Mouse (Mus musculus) liver, embryonic 12.5 days (tissue): Measurements from ENCODE around the gene Ryr2. TPM values are rescaled to one million over a fixed set of nuclear protein-coding genes. Genes with fewer than 3 reads are reported as not detected.

ENCODE experiments used
- ATAC-seq: fragments of 200-750 bp; cut with Nextera tagmentation; 2 replicates; pipeline ENCODE4 v1.8.0; 2017; ENCODE audit warnings: moderate number of reproducible peaks, mild to moderate bottlenecking, moderate library complexity
- H3K27ac ChIP-seq: fragments of 300-500 bp; sonication (generic); 2 replicates; pipeline ENCODE4 v1.5.1; 2016; ENCODE audit warnings: mild to moderate bottlenecking
- H3K27me3 ChIP-seq: fragments of 300-500 bp; sonication (generic); replicated peaks from 2 replicates; pipeline ENCODE4 v1.6.1; 2016; ENCODE audit warnings: mild to moderate bottlenecking, moderate library complexity
- H3K36me3 ChIP-seq: fragments of 300-500 bp; sonication (generic); 2 replicates; pipeline ENCODE4 v1.6.1; 2016; ENCODE audit warnings: mild to moderate bottlenecking, moderate library complexity
- H3K4me1 ChIP-seq: fragments of 300-500 bp; sonication (generic); 2 replicates; pipeline ENCODE4 v1.6.1; 2016
- H3K4me2 ChIP-seq: fragments of 300-500 bp; sonication (generic); 2 replicates; pipeline ENCODE4 v1.6.1; 2016; ENCODE audit warnings: mild to moderate bottlenecking, moderate library complexity
- H3K4me3 ChIP-seq: fragments of 300-500 bp; sonication (generic); 2 replicates; pipeline ENCODE4 v1.5.1; 2016; ENCODE audit warnings: mild to moderate bottlenecking, moderate library complexity
- H3K9ac ChIP-seq: fragments of 300-500 bp; sonication (generic); 2 replicates; pipeline ENCODE4 v1.6.1; 2016; ENCODE audit warnings: mild to moderate bottlenecking, moderate library complexity
- H3K9me3 ChIP-seq: fragments of 300-500 bp; sonication (generic); replicated peaks from 2 replicates; pipeline ENCODE4 v1.6.1; 2016; ENCODE audit warnings: mild to moderate bottlenecking, moderate library complexity
- WGBS: fragments of 180-500 bp; shearing (Covaris S2); methylation state at CpG from one replicate; pipeline ENCODE4 v1.1.7; 2016; ENCODE audit not compliant: insufficient replicate concordance; 5-methylcytosine and 5-hydroxymethylcytosine counted together
- polyA plus RNA-seq: library from polyadenylated mRNA; unstranded; fragments of >200 nt; fragmentation: Nextera tagmentation; extraction: Ambion mirVana; gene quantifications from 2 replicates; pipeline ENCODE4 v1.2.1, GENCODE M21; 2016

Gene Ryr2
- polyA plus RNA-seq, 1 experiment from 2014 or later = 0.62 TPM

DNA sequence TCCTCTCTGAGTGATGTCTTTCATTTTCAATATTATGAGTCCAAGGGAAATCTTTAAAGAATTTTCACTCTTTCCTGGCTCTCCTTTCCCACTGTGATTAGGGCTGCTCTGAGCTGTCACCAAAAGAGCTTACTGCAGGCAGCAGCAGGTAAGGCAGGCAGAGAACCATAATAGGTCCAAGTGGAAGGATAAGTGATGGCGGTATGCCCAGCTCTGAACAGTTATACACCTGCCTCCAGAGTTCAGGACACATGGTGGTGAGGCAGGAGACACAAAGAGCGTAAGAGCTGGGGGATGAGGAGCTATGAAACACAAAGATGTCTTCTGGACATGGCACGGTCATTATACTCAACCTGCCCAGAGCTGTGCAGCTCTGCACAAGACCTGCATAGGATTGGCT lies 215.0 kb downstream of the Ryr2 start:
- Histone ChIP-seq H3K27ac (no peak overlapping the region), H3K36me3 (no peaks in the 10 kb centered on the region), H3K27me3 (no peaks in the 10 kb centered on the region), H3K9ac (no peak overlapping the region), H3K4me2 (no peak overlapping the region), H3K9me3 (no peaks in the 10 kb centered on the region), H3K4me1 (no peaks in the 10 kb centered on the region), H3K4me3 (no peak overlapping the region)
- WGBS = 71% methylated on average over 3 of the region's 3 CpGs
- no peak for ATAC-seq

DNA sequence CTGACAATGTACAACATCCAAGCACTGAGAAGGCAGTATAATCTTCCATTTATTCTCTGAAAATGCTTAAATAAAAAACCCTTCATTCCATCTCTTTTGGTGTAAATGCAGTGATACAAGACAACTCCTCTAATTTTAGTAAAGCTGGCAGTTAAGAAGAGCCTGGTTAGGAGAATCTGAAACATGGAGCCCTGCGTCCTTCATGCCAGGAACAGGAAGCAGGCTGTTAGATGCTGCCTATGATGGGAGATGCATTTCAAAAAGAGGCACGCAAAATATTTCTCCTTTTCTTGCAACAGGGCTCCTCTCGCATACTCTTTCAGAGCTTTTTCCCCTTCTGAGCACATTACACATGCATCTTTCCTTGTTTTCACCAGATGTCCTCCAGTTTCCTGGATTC lies 215.6 kb downstream of the Ryr2 start:
- WGBS = 58% methylated on average over 3 of the region's 3 CpGs
- Histone ChIP-seq H3K4me2 (no peak overlapping the region), H3K9me3 (no peaks in the 10 kb centered on the region), H3K4me3 (no peak overlapping the region), H3K4me1 (no peaks in the 10 kb centered on the region), H3K27me3 (no peaks in the 10 kb centered on the region), H3K36me3 (no peaks in the 10 kb centered on the region), H3K9ac (no peak overlapping the region), H3K27ac (no peak overlapping the region)
- no peak for ATAC-seq

DNA sequence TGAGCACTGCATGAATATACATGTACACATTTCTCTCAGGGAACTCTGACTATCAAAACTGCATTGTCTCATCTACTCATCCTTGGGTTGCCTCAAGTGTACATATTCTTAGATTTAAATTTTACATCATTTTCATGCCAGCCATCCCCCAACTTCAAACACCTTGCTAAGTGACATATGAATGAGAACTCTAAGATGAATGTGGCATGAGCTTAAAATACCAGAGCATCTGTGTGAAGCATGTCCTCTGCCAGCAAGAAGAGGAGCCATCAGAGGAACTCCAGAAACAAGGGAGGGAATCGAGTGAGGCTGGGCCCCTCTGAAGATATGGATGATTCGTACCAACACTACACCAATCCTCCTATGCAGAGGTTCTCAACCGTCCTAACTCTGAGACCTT lies 222.6 kb downstream of the Ryr2 start:
- Histone ChIP-seq H3K27me3 (no peaks in the 10 kb centered on the region), H3K4me3 (no peak overlapping the region), H3K9me3 (no peaks in the 10 kb centered on the region), H3K9ac (no peak overlapping the region), H3K36me3 (no peaks in the 10 kb centered on the region), H3K4me1 (no peaks in the 10 kb centered on the region), H3K4me2 (no peak overlapping the region), H3K27ac (no peak overlapping the region)
- no peak for ATAC-seq
- 61% methylated on average over 3 of the region's 3 CpGs for WGBS

DNA sequence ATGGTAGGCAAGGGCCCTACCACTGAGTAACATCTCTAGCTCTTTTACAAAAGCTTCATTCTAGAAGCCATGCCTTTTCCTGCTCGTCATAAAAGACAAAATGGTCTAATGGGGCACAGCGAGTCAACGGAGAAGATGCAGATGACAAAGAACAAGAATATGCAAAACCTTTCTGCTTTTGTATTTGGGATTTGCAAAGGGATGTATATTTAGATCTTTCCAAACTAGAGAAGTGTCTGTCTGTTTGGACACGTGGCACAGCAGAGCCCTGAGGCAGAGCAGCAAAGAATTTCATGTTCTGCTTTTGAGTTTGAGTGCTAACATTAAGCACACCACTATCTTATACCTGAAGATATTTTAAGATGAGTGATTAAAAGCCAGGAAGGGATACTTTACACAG lies 224.4 kb downstream of the Ryr2 start:
- Histone ChIP-seq H3K9ac (no peak overlapping the region), H3K36me3 (no peaks in the 10 kb centered on the region), H3K4me3 (no peak overlapping the region), H3K27me3 (no peaks in the 10 kb centered on the region), H3K4me1 (no peaks in the 10 kb centered on the region), H3K27ac (no peak overlapping the region), H3K4me2 (no peak overlapping the region), H3K9me3 (no peaks in the 10 kb centered on the region)
- WGBS = 70% methylated on average over 4 of the region's 4 CpGs
- no peak for ATAC-seq

DNA sequence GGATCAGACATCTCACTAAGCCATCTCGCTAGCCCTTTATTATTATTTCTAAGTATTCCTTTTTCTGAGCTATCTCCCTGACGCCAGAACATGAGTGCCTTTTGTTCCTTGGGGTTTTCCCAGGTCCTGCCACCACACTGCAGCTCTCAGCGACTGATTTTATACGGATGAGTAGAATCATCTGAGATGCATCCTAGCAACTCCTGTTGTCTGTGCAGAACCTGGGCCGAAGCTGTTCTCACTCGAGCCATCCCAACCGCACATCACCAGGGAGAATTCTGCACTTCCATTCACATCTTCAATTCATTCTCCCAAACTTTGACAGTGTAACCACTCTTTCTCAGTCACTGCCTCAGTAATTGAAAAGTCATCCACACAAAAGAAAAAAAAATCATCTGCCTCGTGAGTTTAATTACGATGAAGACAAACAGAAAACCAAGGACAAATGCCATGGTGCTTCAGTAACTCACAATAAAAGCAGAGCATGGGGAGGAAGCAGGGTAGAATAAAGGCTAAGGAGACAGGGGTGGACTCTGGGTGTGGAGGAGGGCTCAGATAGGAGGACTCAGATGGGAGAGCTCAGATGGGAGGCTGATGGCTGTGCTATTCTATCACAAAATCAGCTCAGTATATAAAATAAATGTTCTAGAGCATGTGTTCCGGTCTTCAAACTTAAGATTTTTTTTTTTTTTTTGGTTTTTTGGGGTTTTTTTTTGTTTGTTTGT lies 226.1 kb downstream of the Ryr2 start:
- ATAC-seq = no peak

DNA sequence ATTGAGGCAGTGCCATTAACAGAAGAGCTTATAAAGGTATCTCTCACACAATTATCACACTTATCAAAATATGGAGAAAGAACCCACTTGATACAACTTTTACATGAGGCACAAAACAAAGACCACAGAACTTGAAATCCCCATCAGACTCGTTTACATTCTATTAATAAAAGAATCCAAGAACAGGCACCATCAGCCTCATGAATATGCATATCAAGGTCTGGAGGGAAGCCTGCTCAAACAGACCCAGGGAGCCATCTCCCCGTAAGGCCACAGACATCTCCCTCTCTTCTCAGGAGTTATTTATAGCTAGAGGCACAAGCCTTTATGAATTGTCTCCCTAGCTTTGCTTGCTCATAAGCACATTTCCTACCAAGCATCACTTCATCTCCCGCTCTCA lies 227.7 kb downstream of the Ryr2 start:
- H3K9me3 ChIP-seq = no peaks in the 10 kb centered on the region
- H3K4me1 ChIP-seq = no peaks in the 10 kb centered on the region
- H3K27ac ChIP-seq = no peak overlapping the region
- WGBS = 66% methylated on average over 3 of the region's 3 CpGs
- no peaks in the 10 kb centered on the region for H3K27me3 ChIP-seq
- no peak overlapping the region for H3K9ac ChIP-seq
- ATAC-seq = no peak
- no peak overlapping the region for H3K4me2 ChIP-seq
- H3K36me3 ChIP-seq = no peaks in the 10 kb centered on the region
- no peak overlapping the region for H3K4me3 ChIP-seq

More for the DNA sequence above, 226.1 kb downstream of the Ryr2 start:
- Histone ChIP-seq H3K9me3 (no peaks in the 10 kb centered on the region), H3K36me3 (no peaks in the 10 kb centered on the region), H3K4me2 (no peak overlapping the region), H3K27me3 (no peaks in the 10 kb centered on the region), H3K4me3 (no peak overlapping the region), H3K4me1 (no peaks in the 10 kb centered on the region), H3K9ac (no peak overlapping the region), H3K27ac (no peak overlapping the region)
- 72% methylated on average over 10 of the region's 10 CpGs for WGBS

DNA sequence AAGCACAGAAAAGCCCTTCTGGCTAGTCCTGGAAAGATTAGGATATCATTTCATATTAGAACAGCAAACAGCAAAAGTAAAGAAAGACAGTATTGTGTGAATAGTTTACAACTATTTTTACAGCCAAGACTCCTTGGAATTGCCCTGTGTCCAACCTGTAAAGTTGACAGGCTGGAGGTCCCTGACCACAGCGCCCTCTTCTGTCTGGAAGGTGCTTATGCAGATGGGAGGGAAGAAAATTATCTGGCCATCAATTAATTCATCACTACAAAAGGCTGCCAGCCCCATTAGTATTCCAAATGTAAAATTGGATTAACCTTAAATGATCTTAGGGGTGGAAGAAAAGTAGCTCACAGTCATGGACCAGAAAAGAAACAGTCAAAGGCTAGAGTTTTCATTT lies 231.9 kb downstream of the Ryr2 start:
- Histone ChIP-seq H3K4me1 (no peaks in the 10 kb centered on the region), H3K4me2 (no peak overlapping the region), H3K9ac (no peak overlapping the region), H3K36me3 (no peaks in the 10 kb centered on the region), H3K27ac (no peak overlapping the region), H3K9me3 (no peaks in the 10 kb centered on the region), H3K27me3 (no peaks in the 10 kb centered on the region), H3K4me3 (no peak overlapping the region)
- no peak for ATAC-seq
- 0% methylated on average over 1 of the region's 1 CpGs for WGBS

DNA sequence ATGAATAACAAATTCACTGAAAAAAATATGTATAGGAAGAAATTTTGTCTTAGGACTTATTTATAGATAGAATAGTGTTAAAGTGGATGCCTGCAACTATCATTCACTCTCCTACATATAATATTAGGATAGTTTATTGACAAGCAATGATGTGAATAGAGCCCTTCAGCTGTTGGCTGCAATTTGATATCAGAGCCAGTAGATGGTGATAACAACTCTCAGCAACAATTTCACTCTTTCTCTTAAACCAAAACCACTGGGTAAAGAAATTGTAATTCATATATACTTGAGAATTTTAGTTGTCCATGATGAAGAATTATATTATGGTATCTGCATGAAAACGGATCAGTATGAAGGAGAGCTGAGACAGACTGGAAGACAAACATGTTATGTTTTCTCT lies 236.8 kb downstream of the Ryr2 start:
- Histone ChIP-seq H3K4me1 (no peaks in the 10 kb centered on the region; the same call in 1 of the 2 replicates), H3K4me3 (no peak overlapping the region), H3K9ac (no peak overlapping the region), H3K9me3 (no peaks in the 10 kb centered on the region), H3K36me3 (no peaks in the 10 kb centered on the region), H3K4me2 (no peak overlapping the region), H3K27ac (no peak overlapping the region), H3K27me3 (no peaks in the 10 kb centered on the region)
- 49% methylated on average over 1 of the region's 1 CpGs for WGBS
- no peak for ATAC-seq

DNA sequence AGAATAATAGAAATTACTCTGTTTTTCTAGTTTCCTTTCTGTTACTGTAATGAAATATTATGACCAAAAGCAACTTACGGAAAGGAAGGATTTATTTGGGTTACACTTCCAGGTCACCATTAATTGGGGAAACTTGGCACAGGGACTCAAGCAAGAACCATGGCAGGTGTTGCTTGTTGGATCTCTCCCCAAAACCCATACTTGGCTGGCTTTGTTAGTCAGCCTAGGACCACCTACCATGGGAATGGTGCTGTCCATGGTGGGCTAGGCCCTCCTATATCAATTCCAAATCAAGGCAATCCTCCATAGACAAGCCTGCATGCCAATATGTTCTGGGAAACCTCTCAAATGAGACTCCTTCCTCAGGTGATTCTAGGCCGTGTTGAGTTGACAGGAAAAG lies 237.3 kb downstream of the Ryr2 start:
- H3K4me3 ChIP-seq = no peak overlapping the region
- H3K27me3 ChIP-seq = no peaks in the 10 kb centered on the region
- H3K9ac ChIP-seq = no peak overlapping the region
- H3K27ac ChIP-seq = no peak overlapping the region
- no peak for ATAC-seq
- H3K9me3 ChIP-seq = no peaks in the 10 kb centered on the region
- no peak overlapping the region for H3K4me2 ChIP-seq
- H3K4me1 ChIP-seq = no peaks in the 10 kb centered on the region; the same call in 1 of the 2 replicates
- WGBS = 56% methylated on average over 2 of the region's 2 CpGs
- H3K36me3 ChIP-seq = no peaks in the 10 kb centered on the region

DNA sequence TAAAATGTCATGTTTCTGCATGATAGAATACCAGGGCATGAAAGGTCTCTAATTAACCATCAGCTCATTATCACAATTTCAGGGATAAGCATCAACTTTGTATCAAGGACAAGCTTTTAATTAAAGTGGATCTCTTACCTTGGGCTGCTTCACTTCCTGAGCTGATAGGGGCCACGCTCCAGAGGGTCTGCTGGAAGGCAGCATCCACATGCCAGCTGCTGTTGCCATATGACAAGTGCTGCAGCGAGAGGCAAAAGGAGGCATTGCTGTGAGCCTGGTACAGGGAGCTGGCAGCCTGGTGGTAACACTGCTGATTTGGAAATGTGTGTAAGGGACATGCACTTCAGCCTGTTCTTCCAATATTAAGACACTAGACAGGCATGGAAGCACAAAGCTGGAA lies 237.8 kb downstream of the Ryr2 start:
- Histone ChIP-seq H3K36me3 (no peaks in the 10 kb centered on the region), H3K27ac (no peak overlapping the region), H3K9ac (no peak overlapping the region), H3K4me3 (no peak overlapping the region), H3K27me3 (no peaks in the 10 kb centered on the region), H3K9me3 (no peaks in the 10 kb centered on the region), H3K4me2 (no peak overlapping the region), H3K4me1 (no peaks in the 10 kb centered on the region; the same call in 1 of the 2 replicates)
- no peak for ATAC-seq
- WGBS = 52% methylated on average over 2 of the region's 2 CpGs

DNA sequence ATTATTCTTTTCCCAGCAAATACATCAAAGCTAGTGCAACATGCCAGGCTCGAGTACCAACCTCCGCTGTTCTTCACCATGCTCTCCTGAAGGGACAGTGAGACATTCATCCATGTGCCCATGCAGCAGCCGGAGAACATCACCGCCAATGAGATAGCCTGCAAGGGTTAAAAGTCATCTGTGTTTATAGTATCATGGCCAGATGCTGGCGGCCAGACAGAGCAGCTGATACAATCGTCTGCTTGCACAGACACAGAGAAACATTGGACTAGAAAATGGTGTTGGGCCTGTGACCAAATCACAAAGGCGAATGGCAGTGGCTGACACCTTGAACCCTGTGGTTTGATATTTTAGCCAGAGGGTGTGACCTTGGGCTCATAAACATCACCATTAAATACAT lies 238.7 kb downstream of the Ryr2 start:
- WGBS = 69% methylated on average over 7 of the region's 7 CpGs
- no peaks in the 10 kb centered on the region for H3K9me3 ChIP-seq

DNA sequence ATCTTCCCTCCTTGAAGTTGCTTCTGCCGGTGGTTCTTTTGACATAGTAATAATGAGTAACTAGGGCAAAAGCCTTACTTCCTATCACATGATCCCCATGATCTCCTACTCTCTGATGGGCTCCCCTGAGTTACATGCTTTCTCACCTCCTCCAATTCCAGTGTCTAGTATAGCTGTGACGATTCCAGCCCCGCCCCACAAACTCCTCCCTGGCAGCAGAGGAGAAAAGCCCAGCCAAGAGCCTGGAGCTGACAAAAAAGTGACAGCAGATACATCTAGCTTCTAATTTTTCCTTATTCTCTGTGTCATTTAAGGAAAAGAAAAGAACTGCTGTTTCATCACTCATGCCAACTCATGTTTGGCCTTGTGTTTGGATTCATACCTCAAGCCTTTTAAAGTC lies 241.5 kb downstream of the Ryr2 start:
- whole genome bisulfite sequencing = 56% methylated on average over 3 of the region's 3 CpGs
- no peak overlapping the region for H3K4me3 ChIP-seq
- H3K4me1 ChIP-seq = no peaks in the 10 kb centered on the region; the same call in 1 of the 2 replicates
- no peak overlapping the region for H3K9ac ChIP-seq
- no peaks in the 10 kb centered on the region for H3K36me3 ChIP-seq
- no peak overlapping the region for H3K4me2 ChIP-seq
- H3K27me3 ChIP-seq = no peaks in the 10 kb centered on the region
- no peak for ATAC-seq
- no peak overlapping the region for H3K27ac ChIP-seq
- no peaks in the 10 kb centered on the region for H3K9me3 ChIP-seq

More for the DNA sequence above, 238.7 kb downstream of the Ryr2 start:
- no peak overlapping the region for H3K27ac ChIP-seq
- no peak overlapping the region for H3K4me2 ChIP-seq
- H3K4me1 ChIP-seq = no peaks in the 10 kb centered on the region; the same call in 1 of the 2 replicates
- no peak overlapping the region for H3K9ac ChIP-seq
- no peaks in the 10 kb centered on the region for H3K36me3 ChIP-seq
- no peak overlapping the region for H3K4me3 ChIP-seq
- no peaks in the 10 kb centered on the region for H3K27me3 ChIP-seq
- ATAC-seq = no peak

DNA sequence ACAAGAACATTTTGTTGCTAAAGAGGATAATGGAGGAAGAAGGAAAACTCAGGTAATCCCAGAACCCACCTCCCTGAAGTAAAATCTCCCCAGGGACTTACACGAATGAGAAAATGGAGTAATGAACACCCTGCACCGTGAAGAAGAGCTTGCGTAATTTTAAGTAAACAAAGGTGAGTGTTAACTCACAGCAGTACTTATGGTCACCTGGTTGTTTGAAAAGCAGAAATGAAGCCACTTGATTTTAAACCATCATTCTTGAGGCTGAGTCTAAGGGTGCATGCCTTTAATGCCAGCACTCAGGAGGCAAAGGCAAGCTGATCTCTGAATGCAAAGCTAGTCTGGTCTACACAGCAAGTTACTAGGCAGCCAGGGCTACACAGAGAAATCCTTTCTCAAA lies 255.1 kb downstream of the Ryr2 start:
- H3K9ac ChIP-seq = no peak overlapping the region
- H3K4me1 ChIP-seq = no peaks in the 10 kb centered on the region
- H3K27ac ChIP-seq = no peak overlapping the region
- no peaks in the 10 kb centered on the region for H3K9me3 ChIP-seq
- ATAC-seq = no peak
- 79% methylated on average over 3 of the region's 3 CpGs for WGBS
- H3K36me3 ChIP-seq = no peaks in the 10 kb centered on the region
- H3K27me3 ChIP-seq = no peaks in the 10 kb centered on the region
- no peak overlapping the region for H3K4me3 ChIP-seq
- H3K4me2 ChIP-seq = no peak overlapping the region
